Mouse (Mus musculus) MEL (cell line): ENCODE measurements around the gene Cirbp. TPM values are rescaled to one million over a fixed set of nuclear protein-coding genes. Genes with fewer than 3 reads are reported as not detected.

Experiments used
- DNase-seq: peaks from one replicate; pipeline ENCODE4 v3.0.0; 2011; ENCODE audit warnings: low read depth, low spot score
- H3K27ac ChIP-seq: 2 replicates; pipeline ENCODE4 v1.5.1; 2012; ENCODE audit warnings: low read depth, mild to moderate bottlenecking, control low read depth, low read length, moderate library complexity; ENCODE audit not compliant: control insufficient read depth
- H3K27me3 ChIP-seq, 2 experiments: fragments of 150-350 bp in 1 of 2; sonication (generic) in 1 of 2; 2 replicates each; pipeline ENCODE4 v1.6.1; 2012; ENCODE audit warnings: low read length in 2 of 2, mild to moderate bottlenecking in 2 of 2, improper control_type of control experiment in 1 of 2, moderate library complexity in 1 of 2; ENCODE audit not compliant: insufficient read depth in 2 of 2, control insufficient read depth in 1 of 2
- H3K36me3 ChIP-seq, 2 experiments: 2 replicates each; pipeline ENCODE4 v1.6.1; 2012 to 2014; ENCODE audit warnings: low read length in 2 of 2, improper control_type of control experiment in 1 of 2, inconsistent platforms in 1 of 2, mild to moderate bottlenecking in 1 of 2; ENCODE audit not compliant: insufficient read depth in 2 of 2, control insufficient read depth in 1 of 2
- H3K4me1 ChIP-seq, 2 experiments: fragments of 150-350 bp in 1 of 2; sonication (generic) in 1 of 2; 2 replicates each; pipeline ENCODE4 v1.6.1; 2012; ENCODE audit warnings: low read length in 2 of 2, improper control_type of control experiment in 1 of 2, mild to moderate bottlenecking in 1 of 2; ENCODE audit not compliant: insufficient read depth in 2 of 2, control insufficient read depth in 1 of 2
- H3K4me3 ChIP-seq, 2 experiments: fragments of 150-350 bp in 1 of 2; sonication (generic) in 1 of 2; 2 replicates each; pipeline ENCODE4 v1.5.1; 2012; ENCODE audit warnings: low read depth in 2 of 2, low read length in 2 of 2, mild to moderate bottlenecking in 2 of 2, moderate library complexity in 2 of 2, control low read depth in 1 of 2, improper control_type of control experiment in 1 of 2; ENCODE audit not compliant: control insufficient read depth in 1 of 2, insufficient read depth in 1 of 2
- H3K79me2 ChIP-seq: 2 replicates; pipeline ENCODE4 v1.6.1; 2012; ENCODE audit warnings: mild to moderate bottlenecking, low read length, moderate library complexity; ENCODE audit not compliant: control insufficient read depth, poor library complexity, insufficient read depth
- H3K9ac ChIP-seq: 2 replicates; pipeline ENCODE4 v1.6.1; 2012; ENCODE audit warnings: low read depth, mild to moderate bottlenecking, control low read depth, low read length, moderate library complexity; ENCODE audit not compliant: control insufficient read depth, poor library complexity, severe bottlenecking
- H3K9me3 ChIP-seq: fragments of 150-350 bp; sonication (generic); replicated peaks from 2 replicates; pipeline ENCODE4 v1.6.1; 2012; ENCODE audit warnings: mild to moderate bottlenecking, low read length, improper control_type of control experiment, moderate library complexity; ENCODE audit not compliant: insufficient read depth
- BHLHE40 ChIP-seq: IDR thresholded peaks from 2 replicates; pipeline ENCODE4 v1.6.1; 2012; ENCODE audit warnings: low read depth, mild to moderate bottlenecking, inconsistent platforms, low read length, improper control_type of control experiment, borderline replicate concordance
- CHD2 ChIP-seq: IDR thresholded peaks from 2 replicates; pipeline ENCODE4 v1.6.1; 2011; ENCODE audit warnings: low read length, improper control_type of control experiment
- CTCF ChIP-seq, 3 experiments: IDR thresholded peaks in 2 of 3; conservative IDR thresholded peaks in 1 of 3; 2 replicates each; pipeline ENCODE4 v1.5.1; 2011 to 2012; ENCODE audit warnings: low read length in 3 of 3, low read depth in 2 of 3, mild to moderate bottlenecking in 2 of 3, improper control_type of control experiment in 1 of 3, inconsistent platforms in 1 of 3, mixed read lengths in 1 of 3, moderate library complexity in 1 of 3; ENCODE audit not compliant: control insufficient read depth in 1 of 3, insufficient read depth in 1 of 3, poor library complexity in 1 of 3, severe bottlenecking in 1 of 3
- E2F4 ChIP-seq: IDR thresholded peaks from 2 replicates; pipeline ENCODE4 v1.6.1; 2011; ENCODE audit warnings: low read depth, low read length, improper control_type of control experiment, borderline replicate concordance
- ELF1 ChIP-seq: IDR thresholded peaks from 2 replicates; pipeline ENCODE4 v1.6.1; 2014; ENCODE audit warnings: low read depth, mild to moderate bottlenecking, inconsistent platforms, low read length, improper control_type of control experiment, moderate library complexity
- EP300 ChIP-seq, 2 experiments: IDR thresholded peaks; 2 replicates each; pipeline ENCODE4 v1.6.1; 2011; ENCODE audit warnings: improper control_type of control experiment in 2 of 2, low read length in 2 of 2, low read depth in 1 of 2, mild to moderate bottlenecking in 1 of 2
- GABPA ChIP-seq: IDR thresholded peaks from 2 replicates; pipeline ENCODE4 v1.6.1; 2012; ENCODE audit warnings: low read depth, mild to moderate bottlenecking, inconsistent platforms, low read length, improper control_type of control experiment, moderate library complexity
- JUND ChIP-seq: IDR thresholded peaks from 2 replicates; pipeline ENCODE4 v1.6.1; 2011; ENCODE audit warnings: low read depth, mild to moderate bottlenecking, improper control_type of control experiment, low read length
- MAFK ChIP-seq: IDR thresholded peaks from 2 replicates; pipeline ENCODE4 v1.6.1; 2011; ENCODE audit warnings: low read depth, mild to moderate bottlenecking, low read length, improper control_type of control experiment, borderline replicate concordance
- MEF2A ChIP-seq: IDR thresholded peaks from 2 replicates; pipeline ENCODE4 v1.6.1; 2014; ENCODE audit warnings: low read depth, mild to moderate bottlenecking, inconsistent platforms, low read length, improper control_type of control experiment; ENCODE audit not compliant: poor library complexity, insufficient replicate concordance, severe bottlenecking; ENCODE audit errors: extremely low read depth
- MXI1 ChIP-seq: IDR thresholded peaks from 2 replicates; pipeline ENCODE4 v1.6.1; 2011; ENCODE audit warnings: mild to moderate bottlenecking, low read depth, low read length, improper control_type of control experiment
- MYB ChIP-seq: IDR thresholded peaks from 2 replicates; pipeline ENCODE4 v1.6.1; 2011; ENCODE audit warnings: mild to moderate bottlenecking, low read depth, low read length, improper control_type of control experiment
- NELFE ChIP-seq: IDR thresholded peaks from 2 replicates; pipeline ENCODE4 v1.6.1; 2011; ENCODE audit warnings: low read depth, low read length, improper control_type of control experiment
- POLR2A ChIP-seq, 2 experiments: IDR thresholded peaks; 2 replicates each; pipeline ENCODE4 v1.6.1; 2011 to 2012; ENCODE audit warnings: low read length in 2 of 2, mild to moderate bottlenecking in 2 of 2, control low read depth in 1 of 2, improper control_type of control experiment in 1 of 2, low read depth in 1 of 2, moderate library complexity in 1 of 2; ENCODE audit not compliant: control insufficient read depth in 1 of 2, insufficient read depth in 1 of 2, poor library complexity in 1 of 2
- POLR2AphosphoS2 ChIP-seq: IDR thresholded peaks from 2 replicates; pipeline ENCODE4 v1.6.1; 2011; ENCODE audit warnings: low read length, improper control_type of control experiment
- POLR2AphosphoS5 ChIP-seq: IDR thresholded peaks from 2 replicates; pipeline ENCODE4 v1.6.1; 2012; ENCODE audit warnings: low read depth, borderline replicate concordance, mild to moderate bottlenecking, inconsistent platforms, low read length, moderate library complexity, mixed read lengths
- RCOR1 ChIP-seq: IDR thresholded peaks from 2 replicates; pipeline ENCODE4 v1.6.1; 2012; ENCODE audit warnings: low read depth, mild to moderate bottlenecking, inconsistent platforms, low read length, improper control_type of control experiment
- SMC3 ChIP-seq: IDR thresholded peaks from 2 replicates; pipeline ENCODE4 v1.6.1; 2011; ENCODE audit warnings: low read depth, low read length, improper control_type of control experiment
- TAL1 ChIP-seq: IDR thresholded peaks from 2 replicates; pipeline ENCODE4 v1.6.1; 2012; ENCODE audit warnings: mild to moderate bottlenecking, inconsistent platforms, low read length, moderate library complexity, mixed read lengths
- TBP ChIP-seq: IDR thresholded peaks from 2 replicates; pipeline ENCODE4 v1.8.0; 2011; ENCODE audit warnings: low read depth, low read length, improper control_type of control experiment
- TCF12 ChIP-seq: IDR thresholded peaks from 2 replicates; pipeline ENCODE4 v1.6.1; 2014; ENCODE audit warnings: low read depth, mild to moderate bottlenecking, inconsistent platforms, low read length, improper control_type of control experiment, moderate library complexity
- UBTF ChIP-seq: IDR thresholded peaks from 2 replicates; pipeline ENCODE4 v1.6.1; 2012; ENCODE audit warnings: low read depth, mild to moderate bottlenecking, inconsistent platforms, low read length, improper control_type of control experiment, moderate library complexity, borderline replicate concordance; ENCODE audit not compliant: insufficient read depth
- USF1 ChIP-seq: IDR thresholded peaks from 2 replicates; pipeline ENCODE4 v1.6.1; 2014; ENCODE audit warnings: low read depth, mild to moderate bottlenecking, inconsistent platforms, low read length, improper control_type of control experiment, moderate library complexity
- USF2 ChIP-seq, 2 experiments: IDR thresholded peaks; 2 replicates each; pipeline ENCODE4 v1.6.1; 2011 to 2012; ENCODE audit warnings: improper control_type of control experiment in 2 of 2, low read length in 2 of 2, borderline replicate concordance in 1 of 2, inconsistent platforms in 1 of 2, low read depth in 1 of 2, mild to moderate bottlenecking in 1 of 2; ENCODE audit not compliant: insufficient read depth in 1 of 2
- ZC3H11A ChIP-seq: IDR thresholded peaks from 2 replicates; pipeline ENCODE4 v1.6.1; 2012; ENCODE audit warnings: low read depth, mild to moderate bottlenecking, inconsistent platforms, low read length, improper control_type of control experiment
- ZKSCAN1 ChIP-seq: IDR thresholded peaks from 2 replicates; pipeline ENCODE4 v1.6.1; 2012; ENCODE audit warnings: low read depth, mild to moderate bottlenecking, inconsistent platforms, low read length, improper control_type of control experiment, moderate library complexity
- ZMIZ1 ChIP-seq: IDR thresholded peaks from 2 replicates; pipeline ENCODE4 v1.6.1; 2012; ENCODE audit warnings: low read depth, mild to moderate bottlenecking, inconsistent platforms, low read length, improper control_type of control experiment, moderate library complexity
- ZNF384 ChIP-seq: IDR thresholded peaks from 2 replicates; pipeline ENCODE4 v1.6.1; 2012; ENCODE audit warnings: low read depth, mild to moderate bottlenecking, inconsistent platforms, low read length, improper control_type of control experiment
- polyA plus RNA-seq, 2 experiments: library from polyadenylated mRNA; stranded (reverse) in 1 of 2; unstranded in 1 of 2; fragments of >175 nt in 1 of 2; fragments of >200 nt in 1 of 2; gene quantifications; 2 replicates each; pipeline versions ENCODE4 v1.2.1 to v1.2.4; 2012; ENCODE audit warnings: low replicate concordance in 2 of 2, low read depth in 1 of 2; ENCODE audit not compliant: insufficient read length in 2 of 2, insufficient read depth in 1 of 2, missing spikeins in 1 of 2
- total RNA-seq: library from RNA; depleted of rRNA; stranded (reverse); fragments of 300-350 nt; gene quantifications from 2 replicates; pipeline ENCODE4 v1.2.3, GENCODE M21; 2012

The Cirbp gene
- total and polyA plus RNA-seq, 3 experiments = 21.2 to 56.6 TPM; not detected in 1

- H3K79me2 ChIP-seq = peaks cover 80% of the 10 kb centered on the region
- no peak overlapping the region for H3K9ac ChIP-seq
- peaks cover 0 to 11% of the 10 kb centered on the region in 2 experiments; a peak in 2 of 4 replicates for H3K4me1 ChIP-seq
- H3K4me3 ChIP-seq = no peak overlapping the region
- H3K36me3 ChIP-seq = peaks cover 2 to 13% of the 10 kb centered on the region in 2 experiments; a peak in 3 of 4 replicates
- H3K9me3 ChIP-seq = no peaks in the 10 kb centered on the region
- no peaks in the 10 kb centered on the region for H3K27me3 ChIP-seq
- no peak for DNase-seq
- no peak overlapping the region for H3K27ac ChIP-seq
- TF ChIP-seq POLR2AphosphoS2 (no peak), MXI1 (no peak), MEF2A (no peak), USF1 (no peak), ZMIZ1 (no peak), RCOR1 (no peak), USF2 (IDR thresholded peaks at IDR 0.05; ENCODE audit: borderline replicate concordance in 1 of 2, insufficient read depth in 1 of 2, low read depth in 1 of 2, low read length in 2 of 2) (no peak), GABPA (no peak), MYB (no peak), EP300 (IDR thresholded peaks at IDR 0.05; ENCODE audit: low read depth in 1 of 2, low read length in 2 of 2) (no peak), POLR2A (IDR thresholded peaks at IDR 0.05; ENCODE audit: control insufficient read depth in 1 of 2, insufficient read depth in 1 of 2, low read depth in 1 of 2, low read length in 2 of 2, poor library complexity in 1 of 2) (no peak), NELFE (no peak), ELF1 (no peak)
Observed at GRCm38 (mm10) chr10:80121639-80122038, 44.1 kb upstream of the Cirbp start.

DNA sequence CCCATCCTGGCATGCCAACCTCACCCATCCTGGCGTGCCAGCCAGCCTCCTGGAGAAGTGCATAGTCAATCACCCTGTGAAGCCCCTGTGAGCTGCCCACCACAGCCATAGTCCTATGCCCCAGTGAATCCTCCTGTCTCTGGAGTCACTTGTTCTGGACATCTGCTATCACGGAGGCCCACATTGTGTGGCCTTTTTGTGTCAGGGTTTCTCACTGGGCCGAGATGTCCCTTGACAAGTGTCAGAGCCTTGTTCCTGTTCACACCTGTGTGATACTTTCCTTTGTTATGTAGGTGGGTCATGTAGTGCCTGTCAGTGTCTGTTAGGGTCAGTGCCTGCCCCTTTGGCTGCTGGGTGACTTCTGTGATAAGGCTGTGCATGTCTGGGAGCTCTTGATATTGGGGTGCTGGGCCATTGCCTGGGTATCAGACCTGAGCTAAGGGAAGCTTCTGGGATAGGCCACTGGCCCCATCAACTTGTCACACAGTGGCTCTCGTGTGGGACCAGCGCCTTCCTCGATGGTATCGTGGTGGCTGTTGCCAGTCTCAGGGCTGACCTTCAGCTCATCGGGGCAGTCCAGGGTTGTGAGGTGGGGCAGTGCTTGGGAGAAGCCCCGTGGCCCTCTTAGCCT is 41.7 kb upstream of the Cirbp start:
- Histone ChIP-seq H3K36me3 (peaks cover 2 to 4% of the 10 kb centered on the region in 2 experiments; a peak in 2 of 4 replicates), H3K9ac (no peak overlapping the region), H3K4me1 (no peaks in the 10 kb centered on the region; a peak in 1 of 4 replicates), H3K79me2 (peaks cover 56% of the 10 kb centered on the region), H3K27me3 (no peaks in the 10 kb centered on the region), H3K9me3 (no peaks in the 10 kb centered on the region), H3K4me3 (no peak overlapping the region), H3K27ac (no peak overlapping the region)
- TF ChIP-seq POLR2AphosphoS5 (no peak), UBTF (no peak), TAL1 (peak; percentile 35; the same call in 1 of the 2 replicates), MAFK (no peak), USF1 (no peak), TBP (no peak), USF2 (IDR thresholded peaks at IDR 0.05; ENCODE audit: borderline replicate concordance in 1 of 2, insufficient read depth in 1 of 2, low read depth in 1 of 2, low read length in 2 of 2) (no peak), EP300 (IDR thresholded peaks at IDR 0.05; ENCODE audit: low read depth in 1 of 2, low read length in 2 of 2) (peak in 1 of 2 experiments; percentile 23; a peak in 1 of 4 replicates), ZC3H11A (no peak), RCOR1 (no peak), ZMIZ1 (no peak), CTCF (IDR thresholded peaks at IDR 0.05 in 2 of 3, conservative IDR thresholded peaks at IDR 0.05 in 1 of 3; ENCODE audit: control insufficient read depth in 1 of 3, insufficient read depth in 1 of 3, low read depth in 2 of 3, low read length in 3 of 3, poor library complexity in 1 of 3, severe bottlenecking in 1 of 3) (no peak), BHLHE40 (no peak), TCF12 (peak; percentile 21; the same call in 1 of the 2 replicates), ZNF384 (no peak), NELFE (no peak), POLR2AphosphoS2 (no peak), SMC3 (no peak), JUND (no peak), ZKSCAN1 (no peak), E2F4 (no peak), CHD2 (no peak)
- DNase-seq = no peak
